Mouse (Mus musculus): Measurements from ENCODE around the gene Pbxip1.

DNA sequence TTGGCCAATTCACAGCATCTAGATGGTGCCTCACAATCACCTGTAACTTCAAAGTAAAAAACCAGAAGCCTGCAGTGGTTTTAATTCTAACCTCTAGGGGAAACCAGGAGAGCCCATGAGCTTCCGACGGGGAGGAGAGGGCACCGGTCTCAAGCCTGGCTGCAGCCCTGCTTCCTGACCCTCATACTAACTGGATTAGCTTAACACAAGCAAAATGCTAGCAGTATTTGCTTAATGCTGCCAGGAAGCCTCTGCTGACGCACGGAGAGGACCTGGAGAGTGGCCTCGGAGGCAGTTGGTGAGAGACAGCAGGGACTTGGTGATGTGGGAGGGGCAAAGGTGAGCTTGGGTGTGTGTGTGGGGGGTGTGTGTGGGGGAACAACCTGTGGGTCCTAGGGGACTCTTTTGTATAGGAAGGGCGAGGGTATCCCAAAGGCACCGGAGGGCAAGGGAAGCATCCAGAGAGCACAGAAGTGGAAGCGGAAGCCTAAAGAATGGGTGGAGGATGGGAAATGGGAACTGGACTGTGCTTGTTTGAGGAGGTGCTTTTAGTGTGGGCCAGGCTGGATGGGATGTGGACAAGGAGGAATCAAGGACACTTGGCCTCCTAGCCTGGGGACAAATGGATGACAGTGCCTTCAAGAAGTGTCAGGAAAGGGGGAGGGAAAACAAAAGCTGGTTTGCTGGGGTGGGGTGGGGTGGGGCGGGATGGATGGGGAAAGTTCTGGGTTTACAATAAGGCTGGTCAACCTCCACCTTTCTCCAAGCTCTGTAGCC lies 18.1 kb downstream of the Pbxip1 start, which contains the start of gene Pmvk:
- TF ChIP-seq CTCF (IDR thresholded peaks at IDR 0.05; ENCODE audit: low read depth, low read length) (no peak), POLR2A (IDR thresholded peaks at IDR 0.05; ENCODE audit: borderline replicate concordance, low read depth, low read length) (no peak)

Data from bone marrow macrophage, adult 2 months (primary cell).